Mouse (Mus musculus): ENCODE measurements around the gene Dynlt1f.
"Not testable (repeated sequence)": the region's sequence is repeated elsewhere in the genome, so short reads cannot be mapped to it uniquely, and the experiment has no call there.

Gene Dynlt1f

GRCm38 (mm10) chr17:6655567-6656281 lies at the start of gene Dynlt1f:
Gene Dynlt1f, minus strand, starts transcription at chr17:6655900.
- not testable (repeated sequence) for DNase-seq (ENCODE audit: extremely low read depth, low read depth, low spot score)

DNA sequence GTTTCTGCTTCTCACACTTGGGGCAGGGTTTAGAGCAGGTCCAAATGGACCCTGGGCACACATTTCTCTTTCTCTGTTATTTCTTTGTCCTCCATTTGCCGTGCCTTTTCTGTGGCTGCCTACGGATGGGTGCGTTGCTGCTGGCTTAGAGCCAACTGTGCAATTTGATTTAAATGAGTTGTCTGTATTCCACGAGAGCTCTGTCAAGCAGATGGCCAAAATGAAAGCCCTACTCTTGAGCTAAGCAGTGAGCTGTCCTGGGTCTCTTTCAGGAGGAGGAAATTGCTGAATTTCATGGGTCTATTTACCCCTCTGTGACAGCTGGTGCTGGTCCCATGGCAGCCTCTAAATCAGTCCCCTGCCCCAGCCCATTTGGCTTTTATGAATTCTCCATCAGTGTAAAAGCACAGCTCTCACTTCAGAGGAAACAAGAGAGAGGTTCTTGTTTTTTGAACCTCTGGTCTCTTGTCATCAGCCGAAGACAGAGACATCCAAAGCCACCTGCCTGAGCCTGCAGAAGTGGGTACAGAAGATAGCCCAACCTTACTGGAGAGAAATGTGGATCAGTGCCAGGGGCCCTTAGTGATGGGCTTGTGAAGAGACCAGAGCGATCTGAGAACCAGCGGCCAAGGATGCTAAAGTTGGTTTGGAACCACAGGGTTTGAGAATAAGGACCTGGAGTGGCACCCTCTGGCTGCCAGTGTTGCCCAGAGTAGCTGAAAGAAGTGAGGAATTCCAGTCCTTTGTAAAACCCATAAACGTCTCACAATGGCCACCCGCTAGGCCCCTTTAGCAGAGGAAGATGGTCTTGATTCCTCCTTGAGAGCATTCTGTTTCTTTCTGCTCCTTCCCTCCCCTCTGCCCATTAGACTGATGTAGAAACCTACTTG lies 47.9 kb upstream of the Dynlt1f start:
- not testable (repeated sequence) for DNase-seq (ENCODE audit: extremely low read depth, low read depth, low spot score)

- DNase-seq (ENCODE audit: extremely low read depth, low read depth, low spot score), result not testable (repeated sequence)
These were observed 47.0 kb upstream of the Dynlt1f start for GRCm38 (mm10) chr17:6702625-6703221.

DNA sequence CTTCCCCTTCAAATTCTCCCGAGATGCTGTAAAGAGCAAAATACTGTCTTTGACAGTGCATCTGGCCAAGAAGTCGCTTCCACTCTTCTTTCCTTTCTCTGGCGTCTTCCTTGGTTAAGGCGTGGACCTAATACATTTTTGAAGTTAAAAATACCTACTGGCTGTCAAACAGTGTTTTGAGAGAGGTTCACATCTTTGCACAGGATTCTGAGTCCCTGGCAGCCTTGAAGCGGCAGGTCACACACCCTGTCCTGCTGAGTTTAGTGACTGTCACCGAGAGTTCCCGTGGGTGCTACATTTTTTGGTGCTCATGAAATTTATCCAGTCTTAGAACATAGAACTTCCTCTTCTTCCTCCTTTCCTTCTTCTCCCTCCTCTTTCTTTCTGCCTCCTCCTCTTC lies 44.4 kb upstream of the Dynlt1f start:
- DNase-seq (ENCODE audit: extremely low read depth, low read depth, low spot score), result not testable (repeated sequence)

DNA sequence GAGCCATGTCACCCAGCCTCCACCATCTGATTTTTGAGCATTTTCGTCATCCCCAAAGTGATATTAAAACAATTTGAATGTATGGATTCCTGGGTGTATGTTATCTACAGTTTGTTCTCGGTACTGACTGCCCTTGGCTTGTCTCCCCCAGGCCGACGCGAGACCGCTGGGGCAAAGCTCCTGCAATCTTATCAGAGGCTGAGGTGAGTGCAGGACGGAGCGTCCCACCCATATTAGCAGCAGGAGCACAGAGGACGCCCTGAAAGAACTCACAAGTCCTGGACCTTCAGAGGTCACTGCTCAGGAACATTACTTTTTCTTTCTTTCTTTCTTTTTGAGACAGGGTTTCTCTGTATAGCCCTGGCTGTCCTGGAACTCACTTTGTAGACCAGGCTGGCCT lies 43.8 kb upstream of the Dynlt1f start:
- not testable (repeated sequence) for DNase-seq (ENCODE audit: extremely low read depth, low read depth, low spot score)

- DNase-seq (ENCODE audit: extremely low read depth, low read depth, low spot score), result not testable (repeated sequence)
These were observed 41.6 kb upstream of the Dynlt1f start for GRCm38 (mm10) chr17:6697224-6697775.

DNA sequence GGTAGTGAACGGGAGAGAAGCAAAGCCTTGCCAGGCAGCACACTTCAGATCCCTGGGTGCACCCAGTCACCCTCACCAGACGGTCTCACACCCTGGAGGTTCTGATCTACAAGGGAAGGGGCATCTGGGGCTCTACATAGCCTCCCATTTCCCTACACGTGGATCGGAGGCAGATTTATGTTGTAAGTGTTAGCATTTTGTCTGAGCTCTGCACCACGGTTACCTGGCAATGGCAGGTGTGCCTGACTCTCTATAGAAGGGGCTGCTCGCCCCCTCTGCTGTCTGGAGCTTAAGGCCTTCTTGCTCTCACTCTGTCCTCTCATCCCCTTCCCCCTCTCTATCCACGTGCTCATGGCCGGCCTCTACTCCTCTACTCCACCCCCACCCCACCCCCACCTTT lies 40.8 kb upstream of the Dynlt1f start:
- DNase-seq (ENCODE audit: extremely low read depth, low read depth, low spot score), result not testable (repeated sequence)

DNA sequence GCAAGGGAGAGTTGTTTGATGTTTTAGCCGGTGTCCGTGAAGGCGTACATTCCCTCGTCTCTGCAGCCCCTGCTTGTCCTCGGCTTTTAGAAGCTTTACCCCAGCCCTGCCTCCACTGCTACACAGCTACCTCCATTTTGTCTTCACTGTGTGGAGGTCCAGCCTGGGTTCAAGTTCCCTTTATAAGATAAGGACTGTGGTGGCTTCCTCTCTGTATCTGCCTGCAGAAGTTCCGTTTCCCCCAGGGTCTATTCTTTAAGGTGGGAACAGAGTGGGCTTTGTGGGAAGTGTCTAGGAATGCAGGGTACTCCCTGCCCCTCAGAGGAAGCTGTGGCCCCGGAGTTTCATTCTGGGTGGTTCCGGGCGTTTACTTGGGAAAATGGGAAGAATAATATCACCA lies 40.0 kb upstream of the Dynlt1f start:
- DNase-seq (ENCODE audit: extremely low read depth, low read depth, low spot score), result not testable (repeated sequence)

- not testable (repeated sequence) for DNase-seq (ENCODE audit: extremely low read depth, low read depth, low spot score)
These were observed 35.9 kb upstream of the Dynlt1f start for GRCm38 (mm10) chr17:6691596-6691995.

DNA sequence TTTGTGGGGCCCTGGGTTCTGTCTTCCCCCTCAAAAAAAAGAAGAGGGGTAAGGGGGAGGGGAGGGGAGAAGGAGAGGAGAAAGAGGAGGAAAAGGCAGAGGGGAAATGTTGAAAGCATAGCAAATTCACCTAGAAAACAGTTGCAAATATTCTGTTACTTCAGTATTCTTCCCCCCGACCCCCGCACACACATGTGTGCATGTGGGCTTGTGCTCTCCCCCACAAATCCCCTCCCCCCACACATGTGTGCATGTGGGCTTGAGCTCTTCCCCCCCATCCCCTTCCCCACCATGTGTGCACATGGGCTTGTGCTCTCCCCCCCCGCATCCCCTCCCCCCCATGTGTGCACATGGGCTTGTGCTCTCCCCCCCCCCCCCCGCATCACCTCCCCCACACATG lies 33.6 kb upstream of the Dynlt1f start:
- not testable (repeated sequence) for DNase-seq (ENCODE audit: extremely low read depth, low read depth, low spot score)

- DNase-seq (ENCODE audit: extremely low read depth, low read depth, low spot score), result not testable (repeated sequence)
These were observed 30.7 kb upstream of the Dynlt1f start for GRCm38 (mm10) chr17:6686299-6686971.

DNA sequence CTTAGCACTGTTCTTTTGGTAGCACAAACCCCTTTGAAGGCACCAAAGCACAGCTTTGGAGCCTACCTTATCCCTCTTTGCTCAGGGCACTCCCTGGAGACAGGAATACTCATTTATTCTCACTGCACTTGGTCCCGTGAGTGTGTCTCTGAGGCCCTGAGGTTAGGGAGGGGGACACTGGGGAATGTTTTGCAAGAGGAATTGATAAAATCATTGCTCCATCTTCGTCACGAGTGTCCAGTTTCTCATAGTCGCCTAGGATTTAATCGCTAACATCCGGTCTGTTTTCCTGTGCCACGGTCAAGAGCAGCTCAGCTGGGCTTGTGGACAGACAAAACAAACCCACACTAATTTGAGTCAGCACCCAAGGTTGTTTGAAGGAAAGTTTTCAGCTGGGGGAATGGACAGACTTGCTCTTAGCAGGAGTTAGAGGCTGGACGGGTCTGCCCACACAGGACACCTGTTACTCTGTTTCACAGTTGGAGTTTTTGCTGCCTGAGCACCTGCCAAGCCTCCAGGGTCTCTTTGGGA lies 29.7 kb upstream of the Dynlt1f start:
- DNase-seq (ENCODE audit: extremely low read depth, low read depth, low spot score), result not testable (repeated sequence)

- DNase-seq (ENCODE audit: extremely low read depth, low read depth, low spot score), result not testable (repeated sequence)
These were observed 29.0 kb upstream of the Dynlt1f start for GRCm38 (mm10) chr17:6684464-6685287.

GRCm38 (mm10) chr17:6683702-6684101 lies 28.0 kb upstream of the Dynlt1f start:
- not testable (repeated sequence) for DNase-seq (ENCODE audit: extremely low read depth, low read depth, low spot score)

DNA sequence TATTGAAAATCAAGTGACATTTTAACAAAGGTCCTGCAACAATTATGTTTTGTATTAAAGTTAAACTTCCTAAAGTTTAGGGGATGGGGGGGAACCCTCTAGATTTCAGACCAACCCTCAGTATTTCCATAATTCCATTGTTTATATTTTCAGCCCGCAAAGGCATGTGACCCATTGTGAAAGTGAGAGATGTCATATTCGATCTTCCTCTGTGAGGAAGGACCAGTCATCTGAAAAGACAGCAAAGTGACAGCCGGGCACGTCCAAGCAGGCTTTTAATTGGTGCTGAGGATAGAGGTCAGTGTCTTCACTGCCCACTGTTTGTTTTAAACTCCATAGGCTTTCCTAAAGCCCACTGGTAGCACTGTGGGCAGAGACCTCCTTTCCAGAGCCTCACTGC lies 26.0 kb upstream of the Dynlt1f start:
- DNase-seq (ENCODE audit: extremely low read depth, low read depth, low spot score), result not testable (repeated sequence)

DNA sequence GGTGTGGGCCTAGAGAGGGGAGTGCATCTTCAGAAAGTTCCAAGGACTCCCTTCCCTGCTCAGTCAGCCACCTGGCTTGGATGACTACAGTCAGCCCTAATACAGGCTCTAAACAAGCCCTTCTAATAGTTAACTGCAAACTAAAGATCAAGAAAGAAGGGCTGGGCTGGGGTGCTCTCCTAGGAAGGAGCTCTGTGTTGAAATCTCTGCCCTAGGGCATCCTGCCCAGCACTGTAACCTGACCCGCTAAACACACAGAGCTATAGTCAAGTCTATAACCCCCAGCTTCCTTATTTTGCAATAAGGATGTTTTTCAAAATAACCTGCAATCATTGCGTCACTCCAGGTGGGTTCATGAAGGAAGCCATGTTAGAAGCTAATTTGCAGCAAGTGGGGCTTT lies 22.4 kb upstream of the Dynlt1f start:
- not testable (repeated sequence) for DNase-seq (ENCODE audit: extremely low read depth, low read depth, low spot score)

- not testable (repeated sequence) for DNase-seq (ENCODE audit: extremely low read depth, low read depth, low spot score)
These were observed 18.6 kb upstream of the Dynlt1f start for GRCm38 (mm10) chr17:6674297-6674696.

DNA sequence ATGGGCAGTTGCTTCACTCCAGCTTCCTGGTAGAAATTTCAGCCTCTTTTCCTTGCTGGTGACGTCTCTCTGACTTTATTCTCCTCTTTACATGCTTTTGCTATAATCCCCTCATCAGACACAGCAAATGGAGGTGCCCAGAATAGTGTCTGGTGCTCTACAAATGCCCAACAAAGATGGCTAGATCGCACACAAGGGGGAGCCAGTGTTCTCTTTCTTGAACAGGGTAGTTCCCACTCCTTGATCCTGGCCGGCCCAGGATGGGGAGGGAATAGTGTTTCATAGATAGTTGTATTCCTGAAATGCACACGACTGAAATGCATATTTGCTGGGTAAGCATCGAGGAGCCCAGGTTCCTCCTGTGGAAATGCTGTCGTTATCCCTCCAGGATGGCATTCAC lies 12.8 kb upstream of the Dynlt1f start:
- not testable (repeated sequence) for DNase-seq (ENCODE audit: extremely low read depth, low read depth, low spot score)

DNA sequence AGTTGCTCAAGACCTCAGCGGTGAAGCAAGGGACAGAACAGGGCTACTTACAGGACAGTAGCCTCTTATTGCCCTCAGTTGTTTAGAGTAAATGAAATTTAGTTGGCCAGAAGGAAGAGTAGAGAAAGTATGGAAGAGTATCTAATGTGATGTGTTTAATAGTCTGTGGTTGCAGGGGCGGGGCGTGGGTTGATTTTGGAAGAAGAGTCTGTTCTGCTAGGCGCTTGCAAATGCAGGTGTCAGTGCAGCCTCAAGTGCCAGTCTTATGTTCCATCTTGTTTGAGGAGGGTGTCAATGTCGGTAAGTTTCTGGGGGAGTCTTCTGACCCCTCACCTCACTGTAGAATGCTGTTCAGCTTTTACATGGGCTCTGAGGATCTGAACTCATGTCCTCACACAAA lies 9.7 kb upstream of the Dynlt1f start:
- not testable (repeated sequence) for DNase-seq (ENCODE audit: extremely low read depth, low read depth, low spot score)
